Mouse (Mus musculus) gastrocnemius, postnatal 14 days (tissue): Measurements from ENCODE around the gene Hdgfl2. TPM values are rescaled to one million over a fixed set of nuclear protein-coding genes. Genes with fewer than 3 reads are reported as not detected.

ENCODE experiments used
- DNase-seq: peaks from one replicate; pipeline ENCODE4 v3.0.0; 2021; ENCODE audit warnings: mixed read lengths
- intact Hi-C: fragments of 180-260 bp; cut with DNase I; formaldehyde crosslinking; loops from one replicate; pipeline ENCODE4 v1.15.1; 2025; ENCODE audit warnings: low total_unique reads
- total RNA-seq, 2 experiments: library from RNA; stranded (reverse); gene quantifications; 2 replicates each; pipeline ENCODE4 v1.2.3; 2021

Hdgfl2 gene
- total RNA-seq, 2 experiments from 2014 or later: 27.7 TPM

DNA sequence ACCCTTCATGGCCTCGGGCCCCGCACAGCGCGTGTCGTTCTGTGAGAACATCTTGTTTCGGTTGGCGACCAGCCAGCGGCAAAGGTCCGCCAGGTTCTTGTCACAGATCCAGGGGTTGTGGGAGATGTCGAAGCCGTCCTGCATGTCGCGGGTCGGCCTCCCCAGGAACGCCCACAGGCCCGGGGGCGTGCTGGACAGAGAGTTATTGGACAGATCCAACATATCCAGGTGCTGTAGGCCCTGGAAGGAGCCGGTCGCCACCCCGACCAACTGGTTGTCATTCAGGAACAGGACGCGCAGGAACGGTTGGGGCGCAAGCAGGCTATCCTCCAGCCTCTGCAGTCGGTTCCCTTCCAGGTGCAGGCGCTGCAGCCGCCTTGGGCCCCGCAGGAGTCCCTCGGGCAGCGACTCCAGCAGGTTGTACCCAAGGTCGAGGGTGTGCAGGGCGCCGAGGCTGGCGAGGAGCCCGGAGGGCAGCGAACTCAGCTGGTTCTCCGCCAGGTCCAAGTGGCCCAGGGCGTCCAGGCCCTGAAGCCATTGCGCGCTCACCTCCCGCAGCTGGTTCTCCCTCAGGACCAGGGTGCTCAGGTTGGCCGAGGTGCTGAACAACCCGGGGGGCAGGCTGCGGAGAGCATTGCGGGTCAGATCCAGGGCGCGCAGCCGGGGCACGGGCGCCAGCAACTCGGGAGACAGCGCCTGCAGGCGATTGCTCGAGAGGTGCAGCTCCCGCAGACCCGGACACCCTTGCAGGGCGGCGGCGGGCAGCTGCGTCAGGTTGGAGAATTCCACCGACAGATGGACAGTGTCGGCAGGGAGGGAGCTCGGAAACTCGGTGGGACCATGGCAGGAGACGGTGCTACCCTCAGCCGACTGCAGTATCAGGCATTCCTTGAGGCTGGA lies 40.8 kb downstream of the Hdgfl2 start:
- DNase-seq: peak; percentile 62
- intact Hi-C loops: loop anchor here (5.0 kb wide), 1 partner anchor 37 kb away; no protein-coding TSS in a partner anchor

DNA sequence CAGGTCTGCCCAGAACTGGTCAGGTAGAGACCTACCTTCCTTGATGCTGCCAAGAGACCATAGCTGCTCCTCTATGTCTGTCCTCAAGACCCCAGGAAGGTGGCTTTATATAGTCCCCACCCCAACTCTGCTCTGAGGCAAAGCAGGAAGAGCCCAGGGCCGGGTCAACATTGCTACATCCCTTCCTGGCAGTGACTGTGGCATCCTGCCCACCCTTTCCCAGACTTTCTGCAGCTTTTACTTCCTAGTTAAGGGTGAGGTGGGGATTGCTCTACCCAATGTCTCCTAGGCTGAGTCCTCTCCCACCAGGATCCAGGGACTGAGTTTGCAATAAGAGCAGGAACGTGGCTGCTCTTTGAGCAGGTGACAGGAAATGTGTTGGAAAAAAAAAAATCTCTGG lies 42.4 kb downstream of the Hdgfl2 start, which contains the start of gene Lrg1:
Gene Lrg1, minus strand, starts transcription at position 176 of the 400 bp plus-strand sequence.
- no peak for DNase-seq
- intact Hi-C loops: loop anchor here (5.0 kb wide), 1 partner anchor 35 kb away; no protein-coding TSS in a partner anchor

DNA sequence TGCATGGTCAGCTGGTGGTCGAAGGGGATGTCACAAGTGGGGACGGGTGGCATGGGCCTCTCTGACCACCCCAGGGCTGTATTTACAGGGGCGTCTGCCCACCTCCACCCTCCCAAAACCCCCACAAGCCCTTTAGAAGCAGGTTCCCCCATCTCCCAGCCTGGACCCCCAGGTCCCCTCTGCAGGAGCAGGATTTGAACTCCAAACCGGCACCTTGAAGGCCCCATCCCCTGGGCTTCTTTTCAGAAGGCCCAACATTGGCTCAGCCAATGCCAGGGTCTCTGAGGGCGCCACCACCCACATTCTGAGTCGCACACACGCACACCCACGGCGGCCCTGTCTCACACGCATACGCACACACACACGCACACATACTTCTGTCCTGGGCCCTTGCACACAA lies 43.7 kb downstream of the Hdgfl2 start:
- no peak for DNase-seq
- intact Hi-C loops: loop anchor here (5.0 kb wide), 1 partner anchor 34 kb away; no protein-coding TSS in a partner anchor

DNA sequence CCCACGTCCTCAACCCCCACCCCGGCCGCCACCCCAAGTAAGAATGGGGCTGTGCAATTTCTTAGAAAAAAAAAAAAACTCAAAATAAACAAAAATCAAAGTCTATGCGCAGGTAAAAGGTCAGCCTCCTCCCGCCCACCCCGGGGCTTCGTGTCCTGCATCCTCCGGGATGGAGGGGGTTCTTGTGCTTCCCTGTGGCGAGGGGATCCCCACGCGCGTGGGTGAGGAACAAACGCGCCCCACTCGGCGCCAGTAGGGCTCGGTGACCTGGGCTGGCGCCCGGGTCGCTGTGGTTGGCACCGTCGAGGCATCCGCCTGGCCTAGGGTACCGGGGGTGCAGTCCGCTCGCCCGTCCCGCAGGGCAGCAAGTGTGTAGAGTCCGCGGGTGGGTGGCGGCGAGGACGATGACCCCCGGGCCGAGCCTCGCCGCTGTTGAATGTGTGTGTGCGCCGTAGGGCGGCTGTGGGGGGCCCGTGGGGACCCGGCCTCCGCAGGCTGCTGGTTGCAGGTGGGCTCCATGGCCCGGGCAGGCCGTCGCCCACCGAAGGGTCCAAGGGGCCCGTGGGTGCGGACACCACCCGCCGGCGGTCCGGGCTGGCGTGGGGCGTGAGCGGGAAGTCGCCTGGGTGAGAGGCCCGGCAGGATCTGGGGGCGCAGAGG lies 44.4 kb downstream of the Hdgfl2 start:
- intact Hi-C loops: loop anchor here (5.0 kb wide), 1 partner anchor 33 kb away; no protein-coding TSS in a partner anchor
- DNase-seq: no peak

DNA sequence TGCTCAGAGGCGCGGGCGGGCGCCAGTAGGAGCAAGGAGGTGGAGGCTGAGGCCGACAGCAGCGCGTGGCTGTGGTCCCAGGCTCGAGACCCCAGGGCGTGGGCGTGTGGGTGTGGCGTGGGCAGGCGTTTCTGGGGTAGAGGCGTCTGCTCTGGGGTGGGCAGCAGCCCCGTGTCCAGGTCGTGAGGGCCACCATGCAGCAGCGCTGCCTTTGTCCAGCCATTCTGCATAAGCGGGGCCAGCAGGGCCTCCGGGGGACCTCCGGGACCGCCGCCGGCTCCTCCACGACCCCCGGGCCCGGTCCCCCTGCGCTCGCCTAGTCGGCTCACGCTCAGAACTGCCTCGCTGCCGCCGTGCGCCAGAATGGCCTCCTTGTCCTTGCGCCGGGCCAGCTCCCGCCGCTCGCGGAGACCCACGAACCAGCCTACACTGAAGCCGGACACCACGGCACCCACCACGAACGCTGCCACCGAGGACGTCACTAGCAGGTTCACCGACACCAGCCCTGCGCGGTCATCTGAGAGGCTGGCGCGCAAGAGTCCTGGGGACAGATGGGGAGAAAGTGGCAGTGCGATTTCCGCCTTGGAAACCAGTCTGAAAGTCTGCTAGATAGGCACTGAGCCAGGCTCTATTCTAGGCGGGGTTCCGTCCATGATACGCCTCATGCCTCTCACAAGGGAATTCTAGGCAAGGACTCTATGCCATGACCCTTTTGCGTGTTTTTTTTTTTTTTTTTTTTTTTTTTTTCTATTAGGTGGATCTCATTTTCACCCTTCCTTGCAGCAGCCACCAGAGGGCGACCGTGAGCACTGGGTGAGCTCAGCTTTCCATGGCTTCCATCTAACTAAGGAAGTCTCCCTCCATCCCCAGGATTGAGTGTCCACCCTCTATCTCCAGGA lies 45.2 kb downstream of the Hdgfl2 start:
- no peak for DNase-seq
- intact Hi-C loops: loop anchor here (5.0 kb wide), 1 partner anchor 33 kb away; no protein-coding TSS in a partner anchor

DNA sequence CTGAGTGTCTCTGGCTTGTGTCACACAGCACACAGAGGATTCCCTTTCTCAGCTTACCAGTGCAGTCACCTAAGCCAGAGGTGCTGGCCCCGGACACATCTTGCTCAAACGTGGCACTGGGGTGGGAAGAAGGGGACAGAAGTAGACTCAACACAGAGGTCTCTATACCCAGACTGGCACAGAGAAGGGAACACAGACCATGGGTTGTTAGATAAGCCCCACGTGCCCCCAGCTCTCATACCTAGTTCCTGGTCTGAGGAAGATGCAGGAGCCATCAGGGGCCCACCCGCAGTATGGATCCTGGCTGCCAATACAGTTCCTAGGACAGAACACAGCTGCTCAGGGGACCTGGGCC lies 45.8 kb downstream of the Hdgfl2 start:
- no peak for DNase-seq
- intact Hi-C loops: no loop called here

DNA sequence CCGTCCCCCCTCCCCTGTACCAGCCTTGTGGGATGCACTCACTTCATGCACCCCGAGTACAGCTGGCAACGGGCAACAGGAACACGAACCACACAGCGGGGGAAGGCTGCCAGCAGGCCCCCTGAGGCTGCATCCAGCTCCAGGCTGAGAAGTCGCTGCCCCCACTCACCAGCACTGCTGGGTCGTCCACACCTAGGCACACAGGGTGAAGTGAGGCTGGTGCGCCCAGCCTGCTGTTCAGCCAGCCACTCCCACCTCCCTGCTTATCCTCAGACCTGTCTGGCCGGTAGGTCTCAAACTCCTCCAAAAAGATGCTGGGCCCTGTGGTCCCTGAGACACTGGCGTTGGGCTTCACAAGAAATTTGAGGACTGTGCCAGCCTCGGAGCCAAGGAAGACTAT lies 46.7 kb downstream of the Hdgfl2 start:
- DNase-seq: no peak
- intact Hi-C loops: no loop called here

DNA sequence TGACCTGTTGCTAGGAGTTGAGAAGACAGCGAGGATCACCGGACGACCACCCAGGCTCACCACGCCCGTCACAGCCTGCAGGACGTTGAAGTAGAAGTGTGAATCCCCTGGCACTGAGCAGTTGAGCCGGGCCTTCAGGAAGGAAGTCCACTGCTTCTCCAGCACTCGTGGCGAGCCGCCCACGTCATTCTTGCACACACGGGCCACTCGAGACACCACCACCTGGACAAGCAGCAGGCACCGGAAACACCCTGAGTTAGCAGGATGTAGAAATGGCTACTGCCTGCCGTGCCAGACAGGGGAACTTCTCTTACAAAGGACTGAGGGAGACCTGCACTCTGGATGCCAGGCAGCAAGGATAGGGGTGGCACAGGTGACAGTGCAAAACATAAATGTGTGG lies 48.8 kb downstream of the Hdgfl2 start:
- DNase-seq: no peak
- intact Hi-C loops: no loop called here

DNA sequence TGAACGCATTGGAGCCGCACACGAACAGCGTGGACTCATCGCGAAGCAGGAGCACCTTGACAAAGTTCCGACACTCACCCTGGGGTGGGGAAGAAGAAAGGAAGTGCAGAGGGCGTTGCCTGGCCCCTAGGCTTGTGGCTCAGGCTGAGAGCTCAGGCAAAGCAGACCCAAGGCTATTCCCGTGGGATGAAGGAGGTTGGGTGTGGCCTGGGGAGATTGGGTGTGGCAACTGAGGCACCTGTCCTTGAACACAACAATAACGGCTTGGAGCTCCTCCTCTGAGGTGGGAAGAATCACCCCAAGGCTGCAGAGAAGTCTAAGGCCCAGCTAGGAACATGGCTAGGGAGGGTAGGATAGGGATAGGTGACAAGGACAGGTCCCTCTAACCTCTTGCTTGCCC lies 51.7 kb downstream of the Hdgfl2 start:
- intact Hi-C loops: loop anchor here (5.0 kb wide), 1 partner anchor 121 kb away; no protein-coding TSS in a partner anchor
- DNase-seq: no peak

DNA sequence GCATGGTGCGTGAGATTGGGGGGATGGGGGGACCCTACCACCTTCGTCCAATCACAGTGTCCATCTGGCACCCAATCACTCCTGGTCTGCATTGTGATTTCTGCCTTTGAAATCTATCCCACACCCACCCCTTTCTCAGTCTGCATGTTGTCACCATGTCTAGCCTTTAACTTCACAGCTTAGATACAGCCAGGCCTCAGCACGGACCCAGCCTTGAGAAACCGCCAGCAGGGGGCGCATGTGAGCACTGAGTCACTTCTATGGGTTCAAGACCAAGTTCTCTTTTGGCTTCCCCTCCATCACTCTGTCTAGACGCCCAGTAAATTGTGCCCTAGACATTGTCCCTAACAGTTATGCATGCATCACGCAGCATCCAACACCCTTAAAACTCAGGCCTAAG lies 52.4 kb downstream of the Hdgfl2 start:
- DNase-seq: peak; percentile 69
- intact Hi-C loops: loop anchor here (2.0 to 5.0 kb wide), 2 partner anchors 27 to 120 kb away; no protein-coding TSS in a partner anchor

DNA sequence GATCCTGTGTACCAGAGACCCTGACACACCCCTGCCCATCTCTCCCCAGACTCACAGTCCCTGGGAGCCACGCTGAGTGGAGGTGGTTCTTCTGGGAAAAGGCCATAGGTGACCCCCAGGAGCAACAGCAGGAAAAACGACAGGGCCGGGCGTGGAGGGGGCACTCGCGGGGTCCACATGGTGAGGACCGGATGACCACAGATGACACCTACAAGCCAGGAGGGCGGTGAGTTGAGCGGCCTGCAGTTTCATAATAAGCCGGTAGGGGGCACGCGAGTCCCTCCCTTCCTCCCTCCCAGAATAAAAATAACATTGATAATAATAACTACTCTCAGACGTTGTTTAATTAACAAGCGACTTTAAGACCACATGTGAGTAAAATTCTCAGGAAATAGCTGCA lies 53.2 kb downstream of the Hdgfl2 start:
- no peak for DNase-seq
- intact Hi-C loops: loop anchor here (2.0 to 5.0 kb wide), 2 partner anchors 26 to 120 kb away; no protein-coding TSS in a partner anchor

DNA sequence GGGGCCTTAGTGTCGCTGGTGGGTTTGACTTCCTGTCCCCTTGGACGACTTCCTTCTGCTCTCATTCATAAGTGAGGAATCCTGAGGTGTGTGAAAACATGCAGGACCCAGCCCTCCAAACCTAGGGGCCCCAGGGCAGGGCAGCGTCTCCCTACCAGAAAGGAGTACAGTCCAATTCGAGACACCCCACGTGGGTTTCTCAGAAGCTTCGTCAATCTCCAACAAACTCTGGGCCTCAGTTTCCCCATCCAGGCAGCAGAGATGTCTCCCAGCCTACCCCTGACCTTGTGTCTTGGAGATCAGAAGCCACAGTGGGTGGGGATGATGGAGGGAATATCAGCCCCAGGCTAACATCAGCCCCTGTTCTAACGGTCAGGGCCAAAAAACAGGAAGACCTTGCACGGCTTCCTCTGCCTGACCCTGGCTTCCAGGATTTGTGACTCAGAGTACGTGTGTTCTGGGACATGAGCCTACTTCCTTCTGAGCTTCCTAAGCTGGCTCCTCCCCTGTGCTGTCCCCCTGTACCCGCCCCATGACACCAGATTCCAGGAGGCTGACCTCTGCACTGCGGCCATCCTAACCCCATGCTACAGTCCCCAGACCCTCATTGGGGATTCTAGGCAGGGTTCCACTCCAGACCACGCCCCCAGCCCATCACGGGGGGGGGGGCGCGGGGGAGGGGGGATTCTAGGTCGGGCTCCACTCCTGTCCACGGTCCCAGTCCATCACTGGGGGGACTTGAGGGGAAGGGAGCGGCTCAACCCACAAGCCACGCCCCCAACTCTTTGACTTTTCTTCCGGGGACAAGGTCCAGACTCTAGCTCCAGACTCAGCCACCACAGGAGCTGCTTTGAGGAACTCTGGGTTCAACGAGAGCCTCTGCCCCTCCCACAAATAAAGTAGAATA lies 54.3 kb downstream of the Hdgfl2 start:
- intact Hi-C loops: loop anchor here (2.0 to 5.0 kb wide), 2 partner anchors 25 to 119 kb away; no protein-coding TSS in a partner anchor
- DNase-seq: peak; percentile 67

DNA sequence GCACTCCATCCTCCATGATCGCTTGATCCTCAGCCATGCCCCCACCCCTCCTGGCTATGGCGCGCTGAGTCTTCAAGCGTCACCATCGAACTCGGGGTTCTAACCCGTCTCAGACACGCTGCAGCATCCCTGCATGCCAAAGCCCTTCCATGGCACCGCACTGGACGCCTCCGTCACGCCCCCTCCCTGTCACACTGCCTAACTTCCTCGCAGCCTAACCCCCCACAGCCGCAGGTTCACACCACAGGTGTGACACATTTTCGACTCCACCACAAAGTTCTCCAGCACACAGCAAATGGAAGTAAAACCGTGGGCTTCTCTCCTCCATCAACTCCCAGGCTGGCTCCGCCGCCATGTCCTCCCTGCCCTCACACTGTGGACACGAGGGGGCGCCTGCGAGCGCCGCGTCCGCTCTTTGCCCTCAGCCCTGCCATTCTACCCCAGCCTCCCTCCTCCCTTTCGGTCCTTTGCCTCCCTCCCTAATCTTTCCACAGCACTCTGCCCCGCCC lies 55.1 kb downstream of the Hdgfl2 start:
- peak; percentile 77 for DNase-seq
- intact Hi-C loops: loop anchor here (5.0 kb wide), 1 partner anchor 118 kb away; no protein-coding TSS in a partner anchor

DNA sequence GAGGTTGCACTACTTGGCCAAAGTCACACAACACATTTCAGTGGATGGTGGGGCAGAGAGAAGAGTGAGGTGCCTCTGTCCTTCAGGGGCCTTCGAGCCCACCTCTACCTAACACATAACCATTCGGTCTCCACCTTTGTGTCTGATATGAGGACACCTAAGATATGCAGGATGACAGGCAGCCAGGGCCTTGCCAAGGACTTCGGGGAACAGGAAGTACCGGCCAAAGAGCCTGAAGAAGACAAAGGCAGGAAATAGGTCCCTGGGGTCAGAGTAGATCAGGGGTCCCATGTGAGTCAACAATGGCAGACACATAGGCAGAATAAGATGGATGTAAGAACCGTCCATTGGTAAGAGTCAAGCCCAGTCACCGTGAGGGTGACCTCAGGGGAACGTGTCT lies 57.1 kb downstream of the Hdgfl2 start:
- intact Hi-C loops: no loop called here

DNA sequence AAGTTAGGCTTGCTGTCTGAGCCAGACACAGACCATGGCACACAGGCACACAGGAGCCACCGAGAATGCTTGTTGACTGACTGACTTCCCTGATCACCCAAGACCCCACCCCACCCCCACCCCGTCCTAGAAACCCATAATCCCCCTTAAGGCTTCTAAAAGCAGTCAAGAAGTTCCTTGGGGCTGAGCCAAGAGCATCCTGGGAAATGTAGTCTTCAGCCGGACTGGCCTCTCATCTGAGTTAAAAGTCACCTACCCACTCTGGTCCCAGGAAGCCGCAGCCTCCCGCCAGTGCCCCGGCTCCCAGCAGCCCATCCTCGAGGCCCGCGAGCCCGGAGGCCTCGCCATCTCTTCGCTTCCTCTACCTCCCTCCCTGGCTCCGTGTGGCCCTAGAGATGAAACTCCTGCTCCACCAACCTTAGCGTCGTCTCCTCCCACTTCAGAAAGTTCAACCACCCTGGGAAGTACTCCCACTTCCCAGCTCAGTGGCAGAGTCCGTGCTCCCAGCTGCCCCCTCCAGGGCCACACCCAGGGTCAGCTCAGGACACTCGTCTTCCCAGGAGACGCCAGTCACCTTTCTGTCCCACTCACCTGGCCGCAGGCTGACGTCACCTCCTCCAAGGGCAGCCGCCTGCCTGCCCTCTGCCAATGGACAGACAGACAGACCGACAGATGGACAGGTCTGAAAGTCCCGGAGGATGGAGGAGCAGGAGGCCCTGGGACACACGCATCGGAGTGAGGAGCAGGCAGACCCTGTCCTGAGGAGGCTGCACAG lies 58.6 kb downstream of the Hdgfl2 start:
- intact Hi-C loops: no loop called here
- DNase-seq: no peak

More for the DNA sequence above, 57.1 kb downstream of the Hdgfl2 start:
- no peak for DNase-seq

DNA sequence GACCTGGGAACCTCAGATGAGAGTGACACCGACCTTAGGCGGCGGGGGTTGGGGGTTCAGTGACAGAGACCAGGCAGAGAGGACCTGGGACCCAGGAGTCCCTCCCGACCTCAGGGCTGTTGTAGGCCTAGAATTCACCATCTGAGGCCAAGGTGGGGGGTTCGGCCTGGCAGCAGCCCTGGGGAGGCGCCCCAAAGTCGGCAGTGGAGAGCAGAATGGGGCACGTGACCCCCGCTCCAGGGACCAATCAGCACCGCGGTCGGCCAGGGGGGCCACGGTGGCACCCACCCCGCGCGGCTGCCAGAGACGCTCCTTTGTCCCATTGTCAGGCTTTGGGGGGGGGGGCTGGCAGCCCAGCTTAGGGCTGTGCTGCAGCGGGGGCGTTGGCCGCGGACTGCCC lies 59.9 kb downstream of the Hdgfl2 start:
- DNase-seq: peak; percentile 27
- intact Hi-C loops: no loop called here

DNA sequence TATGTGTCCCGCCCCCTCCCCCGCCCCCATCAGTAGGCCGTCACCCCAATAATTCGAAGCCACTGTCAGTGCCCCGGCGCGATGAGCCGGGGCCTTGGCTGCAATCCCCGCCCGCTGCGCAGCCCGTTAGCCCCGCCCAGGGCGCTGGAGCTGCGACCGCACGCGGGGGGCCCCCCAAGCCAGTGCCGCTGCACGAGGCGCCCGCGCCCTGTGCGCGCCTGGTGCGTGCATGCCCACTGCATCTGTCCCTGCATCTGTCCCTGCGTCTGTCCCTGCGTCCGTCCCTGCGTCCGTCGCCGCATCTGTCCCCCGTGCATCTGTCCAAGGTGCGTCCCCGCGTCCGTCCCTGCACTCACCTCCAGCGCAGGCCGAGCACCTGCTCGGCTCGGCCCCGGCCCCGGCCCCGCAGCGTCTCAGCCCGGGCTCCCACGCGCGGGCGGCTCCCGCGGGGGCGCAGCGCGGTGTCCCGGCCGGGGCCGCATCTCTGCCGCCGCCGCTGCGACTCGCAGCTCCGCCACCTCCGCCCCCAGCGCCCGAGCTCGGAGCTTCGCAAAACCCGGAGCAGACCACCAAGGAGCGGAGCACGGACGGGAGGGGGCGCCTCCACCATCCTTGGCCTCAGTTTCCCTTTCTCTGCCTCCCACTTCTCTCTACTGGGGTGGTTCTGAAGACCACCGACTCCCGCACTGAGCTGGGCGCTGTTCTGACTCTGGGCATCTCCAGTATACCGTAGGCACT lies 60.6 kb downstream of the Hdgfl2 start, which contains the start of gene Sema6b:
Gene Sema6b, minus strand, starts transcription at position 486 of the 738 bp plus-strand sequence.
- DNase-seq: peak; percentile 70

More for the DNA sequence above, 60.6 kb downstream of the Hdgfl2 start, which contains the start of gene Sema6b:
- intact Hi-C loops: no loop called here
